In genomic region chr9:78601046-78601730, GRCm38 (mm10) we compare ENCODE assay signal across 9 mouse cellular contexts. TPM values are rescaled to one million over a fixed set of nuclear protein-coding genes. Genes with fewer than 3 reads are reported as not detected.
DNase-seq lines count a peak whose midpoint lies in the region; ATAC-seq and TF ChIP-seq lines count a peak whose summit lies in the region.
"Had no signal": no experiment of that assay in that cellular context is flagged by ENCODE, and none has a peak within 500 bp of the region (broad histone marks: within the 10 kb centered on the region; RNA-seq: fewer than 3 reads in every experiment).

No protein-coding gene starts in this region.

- H3K4me2 ChIP-seq in forebrain, embryonic 16.5 days (ENCODE audit: low read length), result no peak overlapping the region
- no peak overlapping the region for H3K4me2 ChIP-seq in forebrain, embryonic 12.5 days
- H3K4me2 ChIP-seq: stomach, embryonic 15.5 days had no signal

- H3K27ac ChIP-seq in forebrain, embryonic 16.5 days (ENCODE audit: low read length), result no peak overlapping the region
- H3K27ac ChIP-seq in forebrain, embryonic 12.5 days, result no peak overlapping the region
- no peak overlapping the region for H3K27ac ChIP-seq in ES-Bruce4 (ENCODE audit: insufficient read depth, low read length)
- no peak overlapping the region for H3K27ac ChIP-seq in embryonic fibroblast, embryonic 13.5 days (ENCODE audit: insufficient read depth, low read length)
- H3K27ac ChIP-seq: stomach, embryonic 15.5 days had no signal

- H3K4me1 ChIP-seq in forebrain, embryonic 16.5 days (replicated peaks; ENCODE audit: control insufficient read depth, insufficient read depth, low read length), result no peaks in the 10 kb centered on the region
- H3K4me1 ChIP-seq in forebrain, embryonic 12.5 days, result no peaks in the 10 kb centered on the region
- H3K4me1 ChIP-seq in ES-Bruce4 (ENCODE audit: control insufficient read depth, insufficient read depth, low read length), result no peaks in the 10 kb centered on the region
- no peaks in the 10 kb centered on the region for H3K4me1 ChIP-seq in embryonic fibroblast, embryonic 13.5 days (ENCODE audit: control insufficient read depth, insufficient read depth, low read length)
- H3K4me1 ChIP-seq: stomach, embryonic 15.5 days had no signal

- no peak for TF ChIP-seq POLR2A in ES-Bruce4 (IDR thresholded peaks at IDR 0.05; ENCODE audit: insufficient read depth, low read length)
- TF ChIP-seq POLR2A in embryonic fibroblast, embryonic 13.5 days (IDR thresholded peaks at IDR 0.05; ENCODE audit: low read depth, low read length), result no peak

- WGBS in forebrain, embryonic 16.5 days, result 46% methylated on average over 4 of the region's 4 CpGs
- 61% methylated on average over 4 of the region's 4 CpGs for WGBS in forebrain, embryonic 12.5 days

- ATAC-seq in forebrain, embryonic 16.5 days, result peak; percentile 50; the same call in 1 of the 2 replicates
- ATAC-seq in forebrain, embryonic 12.5 days (ENCODE audit: low FRiP score), result no peak
- ATAC-seq in erythroid progenitor cell, adult 5-6 weeks (replicated peaks; ENCODE audit: low FRiP score, poor library complexity, severe bottlenecking), result no peak

- H3K9me3 ChIP-seq in forebrain, embryonic 16.5 days (ENCODE audit: control insufficient read depth, low read length), result no peaks in the 10 kb centered on the region
- no peaks in the 10 kb centered on the region for H3K9me3 ChIP-seq in forebrain, embryonic 12.5 days
- no peaks in the 10 kb centered on the region for H3K9me3 ChIP-seq in ES-Bruce4 (replicated peaks; ENCODE audit: control insufficient read depth, insufficient read depth, low read length, poor library complexity, severe bottlenecking)
- H3K9me3 ChIP-seq: stomach, embryonic 15.5 days had no signal

- TF ChIP-seq EP300 in ES-Bruce4 (IDR thresholded peaks at IDR 0.05; ENCODE audit: insufficient read depth, low read depth, low read length), result no peak

- H3K27me3 ChIP-seq in forebrain, embryonic 16.5 days (replicated peaks; ENCODE audit: control insufficient read depth, insufficient read depth, low read length), result no peaks in the 10 kb centered on the region
- H3K27me3 ChIP-seq in forebrain, embryonic 12.5 days, result no peaks in the 10 kb centered on the region; the same call in 1 of the 2 replicates
- H3K27me3 ChIP-seq in ES-Bruce4 (ENCODE audit: control insufficient read depth, insufficient read depth, low read length, poor library complexity, severe bottlenecking), result no peaks in the 10 kb centered on the region
- H3K27me3 ChIP-seq: stomach, embryonic 15.5 days had no signal

- no peak overlapping the region for H3K4me3 ChIP-seq in forebrain, embryonic 16.5 days (replicated peaks; ENCODE audit: low read length)
- H3K4me3 ChIP-seq in forebrain, embryonic 12.5 days (replicated peaks), result no peak overlapping the region
- H3K4me3 ChIP-seq in ES-Bruce4 (ENCODE audit: low read depth, low read length), result no peak overlapping the region
- H3K4me3 ChIP-seq in embryonic fibroblast, embryonic 13.5 days (ENCODE audit: insufficient read depth, low read length), result no peak overlapping the region
- H3K4me3 ChIP-seq: stomach, embryonic 15.5 days had no signal

- no peaks in the 10 kb centered on the region for H3K36me3 ChIP-seq in forebrain, embryonic 16.5 days (ENCODE audit: control insufficient read depth, insufficient read depth)
- H3K36me3 ChIP-seq in forebrain, embryonic 12.5 days (replicated peaks), result no peaks in the 10 kb centered on the region
- H3K36me3 ChIP-seq in ES-Bruce4 (ENCODE audit: control insufficient read depth, insufficient read depth, low read length, poor library complexity, severe bottlenecking), result no peaks in the 10 kb centered on the region
- H3K36me3 ChIP-seq: stomach, embryonic 15.5 days had no signal

- DNase-seq in left cerebral cortex, postnatal 4 days, result peak; percentile 48
- no peak for DNase-seq in left cerebral cortex, postnatal 36 days (ENCODE audit: low spot score in 2 of 2)
- DNase-seq in MN1 (ENCODE audit: low spot score), result no peak

- H3K9ac ChIP-seq in forebrain, embryonic 16.5 days (replicated peaks; ENCODE audit: low read depth, low read length), result no peak overlapping the region
- H3K9ac ChIP-seq in forebrain, embryonic 12.5 days, result no peak overlapping the region
- no peak overlapping the region for H3K9ac ChIP-seq in ES-Bruce4 (ENCODE audit: low read depth, poor library complexity, severe bottlenecking)
- H3K9ac ChIP-seq: stomach, embryonic 15.5 days had no signal

- peak; percentile 81 for TF ChIP-seq CTCF in ES-Bruce4 (IDR thresholded peaks at IDR 0.05; ENCODE audit: low read depth, low read length)
- TF ChIP-seq CTCF in embryonic fibroblast, embryonic 13.5 days (IDR thresholded peaks at IDR 0.05; ENCODE audit: borderline replicate concordance, insufficient read depth, low read length), result peak; percentile 46; the same call in 1 of the 2 replicates

- intact Hi-C loops in left cerebral cortex, postnatal 4 days (cut with DNase I), result loop anchor here (5.0 kb wide), 1 partner anchor 1121 kb away; no protein-coding TSS in a partner anchor
- intact Hi-C loops in left cerebral cortex, postnatal 36 days (cut with DNase I), result no loop called here

RNA-seq across cellular contexts. Expression of gene Slc17a5, which starts 13.3 kb away (rescaled TPM):
- 16.6 and 18.2 TPM in 2 replicates for polyA plus RNA-seq in forebrain, embryonic 16.5 days (2015; fragmentation: Nextera tagmentation; extraction: Ambion mirVana)
- polyA plus RNA-seq in forebrain, embryonic 12.5 days (2016; fragmentation: Nextera tagmentation; extraction: Ambion mirVana), result 13.5 and 13.7 TPM in 2 replicates
- total RNA-seq in left cerebral cortex, postnatal 4 days (2021), result 10 to 100 TPM; 11.8 to 13.3 TPM
- total RNA-seq in left cerebral cortex, postnatal 36 days (2021), result 10 to 100 TPM; 19.3 to 19.7 TPM
- polyA plus RNA-seq in ES-Bruce4 (2011; ENCODE audit: insufficient read depth, insufficient read length, low read depth, missing spikeins), result 12.7 and 14.9 TPM in 2 replicates
- 12.2 and 12.7 TPM in 2 replicates for polyA plus RNA-seq in embryonic fibroblast, embryonic 13.5 days (2011; ENCODE audit: insufficient read length, low read depth, missing spikeins)
- total RNA-seq in erythroid progenitor cell, adult 5-6 weeks (2015; ENCODE audit: low replicate concordance), result 0.84 and 5.4 TPM in 2 replicates
- total RNA-seq in erythroid progenitor cell, adult 5-6 weeks (2017; ENCODE audit: low replicate concordance), result 1.8 and 2.8 TPM in 2 replicates

RNA-seq across cellular contexts. Expression of gene Cd109, which starts 14.2 kb away (rescaled TPM):
- 1.1 and 1.5 TPM in 2 replicates for polyA plus RNA-seq in forebrain, embryonic 16.5 days (2015; fragmentation: Nextera tagmentation; extraction: Ambion mirVana)
- 3.6 and 4.1 TPM in 2 replicates for polyA plus RNA-seq in forebrain, embryonic 12.5 days (2016; fragmentation: Nextera tagmentation; extraction: Ambion mirVana)
- 1 to 10 TPM; 1.4 to 1.8 TPM for total RNA-seq in left cerebral cortex, postnatal 4 days (2021)
- under 1 TPM; 0.49 to 0.79 TPM for total RNA-seq in left cerebral cortex, postnatal 36 days (2021)
- polyA plus RNA-seq in ES-Bruce4 (2011; ENCODE audit: insufficient read depth, insufficient read length, low read depth, missing spikeins), result 5.7 and 5.8 TPM in 2 replicates
- 124 and 188 TPM in 2 replicates for polyA plus RNA-seq in embryonic fibroblast, embryonic 13.5 days (2011; ENCODE audit: insufficient read length, low read depth, missing spikeins)
- not detected in 2 replicates for total RNA-seq in erythroid progenitor cell, adult 5-6 weeks (2015; ENCODE audit: low replicate concordance)
- not detected in 2 replicates for total RNA-seq in erythroid progenitor cell, adult 5-6 weeks (2017; ENCODE audit: low replicate concordance)

Comparison
In these comparisons a context has a peak if more than half of its experiments do, and no peak if none do; other contexts are left out.
1. RNA of gene Cd109, which starts 14.2 kb away (polyA plus RNA-seq): 124 to 188 TPM in embryonic fibroblast, embryonic 13.5 days; 5.7 to 5.8 TPM in ES-Bruce4, 3.6 to 4.1 TPM in forebrain, embryonic 12.5 days and 1.1 to 1.5 TPM in forebrain, embryonic 16.5 days; every median in the first group is over 10 times any median in the second.